Mouse (Mus musculus) lung, adult 2 months (tissue): ENCODE data around the gene Perm1. TPM values are rescaled to one million over a fixed set of nuclear protein-coding genes. Genes with fewer than 3 reads are reported as not detected.

Experiments
- DNase-seq: peaks from one replicate; pipeline ENCODE4 v3.0.0; 2022
- H3K4me1 ChIP-seq: fragments of 200-500 bp; 2 replicates; pipeline ENCODE4 v1.6.1; 2011; ENCODE audit warnings: low read length; ENCODE audit not compliant: control insufficient read depth, insufficient read depth
- H3K4me3 ChIP-seq: fragments of 200-500 bp; replicated peaks from 2 replicates; pipeline ENCODE3; 2011; ENCODE audit warnings: low read depth, mild to moderate bottlenecking, control low read depth, low read length; ENCODE audit errors: extremely low read depth
- CTCF ChIP-seq: fragments of 200-500 bp; IDR thresholded peaks from 2 replicates; pipeline ENCODE4 v1.5.1; 2011; ENCODE audit warnings: mild to moderate bottlenecking, low read length, control low read depth; ENCODE audit not compliant: insufficient read depth
- POLR2A ChIP-seq: fragments of 200-500 bp; IDR thresholded peaks from 2 replicates; pipeline ENCODE4 v1.6.1; 2011; ENCODE audit warnings: low read depth, mild to moderate bottlenecking, control low read depth, low read length, borderline replicate concordance; ENCODE audit errors: extremely low read depth
- WGBS: fragments of 180-500 bp; shearing (Covaris S2); methylation state at CpG from one replicate; pipeline ENCODE4 v1.1.7; 2018; 5-methylcytosine and 5-hydroxymethylcytosine counted together
- polyA plus RNA-seq: library from polyadenylated mRNA; depleted of rRNA; stranded (reverse); fragments of >200 nt; gene quantifications from 2 replicates; pipeline ENCODE4 v1.2.3, GENCODE M21; 2012

Perm1 gene
- polyA plus RNA-seq, 1 experiment: 6.0 TPM

GRCm38 (mm10) chr4:156213134-156213533 is 2.5 kb upstream of the Perm1 start:
- H3K4me1 ChIP-seq: no peaks in the 10 kb centered on the region
- no peak overlapping the region for H3K4me3 ChIP-seq
- no peak for TF ChIP-seq POLR2A
- no peak for TF ChIP-seq CTCF
- 86% methylated on average over 13 of the region's 13 CpGs for WGBS
- DNase-seq: no peak

GRCm38 (mm10) chr4:156216196-156216595 is 528 bp downstream of the Perm1 start:
- 86% methylated on average over 2 of the region's 2 CpGs for WGBS
- Histone ChIP-seq H3K4me3 (no peak overlapping the region), H3K4me1 (no peaks in the 10 kb centered on the region)
- no peak for TF ChIP-seq CTCF
- no peak for TF ChIP-seq POLR2A
- no peak for DNase-seq

- TF ChIP-seq POLR2A: no peak
- TF ChIP-seq CTCF: no peak
- Histone ChIP-seq H3K4me1 (no peaks in the 10 kb centered on the region), H3K4me3 (no peak overlapping the region)
- WGBS: 81% methylated on average over 16 of the region's 16 CpGs
- DNase-seq: no peak
Measured at GRCm38 (mm10) chr4:156217022-156217669, 1.5 kb downstream of the Perm1 start.

GRCm38 (mm10) chr4:156217838-156218237 is 2.2 kb downstream of the Perm1 start:
- TF ChIP-seq POLR2A (no peak), CTCF (no peak)
- 78% methylated on average over 16 of the region's 16 CpGs for WGBS
- Histone ChIP-seq H3K4me1 (no peaks in the 10 kb centered on the region), H3K4me3 (no peak overlapping the region)
- DNase-seq: no peak

GRCm38 (mm10) chr4:156219936-156220335 is 4.3 kb downstream of the Perm1 start:
- DNase-seq: no peak
- TF ChIP-seq POLR2A (no peak), CTCF (no peak)
- no peaks in the 10 kb centered on the region for H3K4me1 ChIP-seq
- no peak overlapping the region for H3K4me3 ChIP-seq
- 85% methylated on average over 11 of the region's 11 CpGs for WGBS

- H3K4me3 ChIP-seq: no peak overlapping the region
- no peaks in the 10 kb centered on the region; the same call in 1 of the 2 replicates for H3K4me1 ChIP-seq
- TF ChIP-seq CTCF (no peak), POLR2A (no peak)
- 84% methylated on average over 2 of the region's 2 CpGs for WGBS
- DNase-seq: no peak
Measured at GRCm38 (mm10) chr4:156224276-156224675, 8.6 kb downstream of the Perm1 start.

- H3K4me3 ChIP-seq: peak overlapping the region; percentile 39
- DNase-seq: peak; percentile 59
- 36% methylated on average over 18 of the region's 18 CpGs for WGBS
- no peaks in the 10 kb centered on the region; the same call in 1 of the 2 replicates for H3K4me1 ChIP-seq
- no peak for TF ChIP-seq CTCF
- no peak for TF ChIP-seq POLR2A
Measured at GRCm38 (mm10) chr4:156227752-156228392, 12.2 kb downstream of the Perm1 start.

- WGBS: 30% methylated on average over 12 of the region's 12 CpGs
Measured at GRCm38 (mm10) chr4:156228393-156229024, 12.8 kb downstream of the Perm1 start.

GRCm38 (mm10) chr4:156234021-156234501 is 18.4 kb downstream of the Perm1 start:
- 13% methylated on average over 17 of the region's 17 CpGs for WGBS
- TF ChIP-seq CTCF (no peak), POLR2A (no peak)
- Histone ChIP-seq H3K4me3 (peak overlapping the region; percentile 64), H3K4me1 (peaks cover 6% of the 10 kb centered on the region)
- peak; percentile 30 for DNase-seq

More at GRCm38 (mm10) chr4:156228393-156229024, 12.8 kb downstream of the Perm1 start:
- TF ChIP-seq CTCF: no peak
- no peak for TF ChIP-seq POLR2A
- Histone ChIP-seq H3K4me1 (no peaks in the 10 kb centered on the region; the same call in 1 of the 2 replicates), H3K4me3 (peak overlapping the region; percentile 39)
- DNase-seq: peak; percentile 41
